Mouse (Mus musculus): ENCODE measurements around the gene Olfr1366. TPM values are rescaled to one million over a fixed set of nuclear protein-coding genes. Genes with fewer than 3 reads are reported as not detected.

Olfr1366 gene
- total RNA-seq (2015; ENCODE audit: low replicate concordance), result not detected in 2 replicates
- not detected in 2 replicates for total RNA-seq (2017; ENCODE audit: low replicate concordance)

DNA sequence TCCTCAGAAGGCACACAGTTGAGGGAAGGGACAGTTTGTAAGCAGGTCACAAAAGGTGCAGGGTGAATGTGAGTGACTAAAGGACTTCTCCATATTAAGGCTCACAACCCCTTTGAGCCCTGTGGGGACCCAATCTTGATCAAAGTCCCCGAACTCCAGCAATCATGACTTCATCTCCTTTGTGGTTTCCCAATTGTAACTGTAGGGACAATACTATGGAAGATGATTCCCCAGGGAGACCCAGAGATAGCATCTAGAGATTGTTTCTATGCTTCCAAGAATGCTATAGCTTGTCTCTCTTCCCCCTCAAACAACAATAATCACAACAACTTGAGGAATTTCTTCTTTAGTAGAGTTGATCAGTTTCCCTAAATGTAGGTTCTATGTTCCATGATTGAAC lies at the start of gene Olfr1366:
Gene Olfr1366 (minus strand): TSS at position 101 of the 400 bp plus-strand sequence.
- ATAC-seq (replicated peaks; ENCODE audit: low FRiP score, poor library complexity, severe bottlenecking), result no peak

DNA sequence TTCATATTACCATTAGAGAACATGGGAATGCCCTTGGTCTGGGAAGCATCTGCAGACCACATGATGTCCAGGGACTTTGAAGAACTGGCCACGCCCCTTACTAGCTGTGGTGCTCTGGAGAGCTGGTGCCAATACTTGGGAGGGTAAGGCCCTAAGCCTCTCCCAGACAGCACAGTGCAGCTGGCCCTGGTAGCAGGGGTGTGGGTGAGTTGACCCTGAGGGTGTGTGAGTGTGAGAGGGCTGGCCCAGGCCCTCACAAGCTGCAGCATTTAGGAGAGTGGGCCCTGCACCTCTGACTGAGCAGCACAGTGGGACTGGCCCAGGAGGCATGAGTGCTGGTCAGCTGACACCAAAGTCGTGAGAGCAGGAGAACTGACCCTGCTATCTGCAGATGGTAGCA lies 49.0 kb upstream of the Olfr1366 start:
- ATAC-seq (replicated peaks; ENCODE audit: low FRiP score, poor library complexity, severe bottlenecking), result no peak; the same call in 1 of the 2 replicates

DNA sequence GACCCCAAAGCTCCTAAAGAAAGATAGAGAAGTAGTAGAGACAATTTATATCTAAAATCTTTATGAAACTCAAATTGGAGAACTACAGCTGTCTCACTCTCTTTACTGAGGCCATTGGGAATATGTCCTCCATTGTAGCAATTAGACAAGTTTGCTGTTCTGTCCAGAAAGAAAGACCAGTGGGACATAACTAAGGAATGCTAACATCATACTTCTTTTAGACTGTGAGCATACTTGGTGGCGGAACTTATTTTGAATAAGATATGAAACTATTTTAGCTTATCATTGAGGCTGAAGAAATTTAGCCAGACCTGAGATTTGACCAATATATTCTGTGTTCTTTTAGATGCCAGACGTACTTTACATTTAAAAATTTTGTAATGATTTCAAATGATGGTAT lies 39.1 kb upstream of the Olfr1366 start, which contains the start of gene Olfr1364:
Gene Olfr1364 (minus strand): TSS at position 101 of the 400 bp plus-strand sequence.
- ATAC-seq (replicated peaks; ENCODE audit: low FRiP score, poor library complexity, severe bottlenecking), result no peak

DNA sequence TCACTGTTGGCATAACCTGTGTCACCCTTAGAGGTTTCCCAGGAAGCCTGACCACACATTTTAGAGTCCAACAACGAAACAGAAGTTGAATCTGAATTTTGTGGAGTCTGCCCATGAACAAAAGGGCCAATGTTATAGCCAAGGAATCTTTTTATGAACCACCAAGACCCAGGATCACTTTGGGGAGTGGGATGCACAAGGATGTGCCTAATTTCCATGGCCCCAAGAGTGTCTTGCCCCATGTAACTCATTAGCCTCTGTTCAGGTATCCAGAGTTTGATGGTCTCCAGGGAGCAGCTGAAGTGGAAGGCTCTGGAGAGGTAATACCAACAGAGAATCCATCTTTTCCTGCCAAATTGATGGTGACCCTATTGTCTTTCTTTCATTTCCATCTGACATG lies 17.2 kb upstream of the Olfr1366 start, which contains the start of gene Olfr1535:
Gene Olfr1535 (minus strand): TSS at position 101 of the 400 bp plus-strand sequence.
- ATAC-seq (replicated peaks; ENCODE audit: low FRiP score, poor library complexity, severe bottlenecking), result no peak

DNA sequence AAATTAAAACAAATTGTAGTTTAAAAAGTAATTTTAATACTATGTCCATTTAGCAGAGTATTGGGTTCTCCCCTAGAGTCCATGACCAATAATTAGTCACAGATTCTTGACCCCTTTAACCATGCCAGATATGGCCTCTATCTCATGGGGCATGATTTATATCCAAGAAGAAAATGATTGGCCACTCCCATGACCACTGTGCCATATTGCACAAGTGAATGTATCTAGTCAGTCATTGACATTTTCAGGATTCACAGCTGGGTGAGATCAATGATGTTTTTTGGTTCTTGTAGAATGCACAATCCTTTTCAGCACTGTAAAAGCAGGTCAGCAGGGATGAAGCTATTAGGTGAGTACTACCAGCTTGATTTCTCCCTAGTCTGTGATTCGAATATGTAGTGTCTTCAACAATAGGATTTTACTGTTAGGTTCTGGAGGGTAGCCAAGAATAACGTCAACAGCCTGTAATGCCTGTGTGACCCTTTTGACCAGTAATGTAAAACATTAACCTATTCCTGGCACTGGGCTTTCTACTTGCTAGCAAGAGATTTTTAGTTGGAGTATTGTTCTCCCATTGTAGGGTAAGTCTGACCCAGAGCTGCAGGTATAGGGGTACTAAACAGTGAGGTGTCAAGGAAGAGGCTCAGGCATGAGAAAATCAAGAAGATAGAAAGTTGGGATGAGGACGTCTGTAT lies 8.0 kb upstream of the Olfr1366 start:
- ATAC-seq (replicated peaks; ENCODE audit: low FRiP score, poor library complexity, severe bottlenecking), result no peak

- no peak for ATAC-seq (replicated peaks; ENCODE audit: low FRiP score, poor library complexity, severe bottlenecking)
These were observed 6.9 kb upstream of the Olfr1366 start for GRCm38 (mm10) chr13:21549487-21549886.

GRCm38 (mm10) chr13:21530781-21531201 lies 11.8 kb downstream of the Olfr1366 start, which contains the start of gene Zkscan8:
Zkscan8 (minus strand) TSS chr13:21531120.
- ATAC-seq (replicated peaks; ENCODE audit: low FRiP score, poor library complexity, severe bottlenecking), result peak; percentile 87

DNA sequence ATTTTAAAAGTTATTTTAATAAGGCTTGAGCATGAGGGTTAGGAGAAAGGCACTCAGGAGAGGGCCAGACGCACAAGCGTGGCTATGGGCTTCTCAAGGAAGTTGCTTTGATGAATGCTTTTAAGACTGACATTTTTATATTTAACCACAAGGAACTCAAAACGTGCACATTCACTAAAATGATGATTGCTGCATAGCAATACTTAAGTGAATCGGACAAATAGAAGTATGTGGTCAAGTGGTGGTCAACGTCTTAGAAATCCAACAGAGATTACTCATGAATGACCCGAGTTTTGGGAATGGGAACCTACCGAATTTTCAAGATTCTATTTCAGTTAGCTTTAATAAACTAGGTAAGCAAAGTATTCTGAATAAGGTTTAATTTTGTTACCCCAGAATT lies 12.5 kb downstream of the Olfr1366 start:
- ATAC-seq (replicated peaks; ENCODE audit: low FRiP score, poor library complexity, severe bottlenecking), result no peak

DNA sequence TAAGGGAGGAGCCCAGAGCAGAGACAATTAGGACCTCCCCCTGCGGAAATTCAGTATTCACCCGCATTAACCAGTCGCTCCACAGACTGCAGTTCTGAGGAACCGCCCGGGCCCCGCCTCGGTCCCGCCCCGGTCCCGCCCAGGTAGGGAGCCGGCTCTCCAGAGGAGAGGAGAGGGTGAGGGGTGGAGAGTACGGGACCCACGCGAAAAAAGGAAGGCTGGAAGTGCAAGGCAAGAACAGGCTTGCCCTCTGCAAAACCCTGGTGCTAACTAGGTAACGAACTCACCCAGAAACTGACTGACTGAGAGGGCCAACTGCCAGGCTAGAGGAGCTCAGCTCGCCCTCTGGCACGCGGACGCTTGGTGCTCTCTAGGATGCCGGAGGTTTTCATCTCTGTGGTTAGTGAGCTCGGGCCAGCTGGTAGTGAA lies 36.4 kb downstream of the Olfr1366 start:
- peak; percentile 92 for ATAC-seq (replicated peaks; ENCODE audit: low FRiP score, poor library complexity, severe bottlenecking)

DNA sequence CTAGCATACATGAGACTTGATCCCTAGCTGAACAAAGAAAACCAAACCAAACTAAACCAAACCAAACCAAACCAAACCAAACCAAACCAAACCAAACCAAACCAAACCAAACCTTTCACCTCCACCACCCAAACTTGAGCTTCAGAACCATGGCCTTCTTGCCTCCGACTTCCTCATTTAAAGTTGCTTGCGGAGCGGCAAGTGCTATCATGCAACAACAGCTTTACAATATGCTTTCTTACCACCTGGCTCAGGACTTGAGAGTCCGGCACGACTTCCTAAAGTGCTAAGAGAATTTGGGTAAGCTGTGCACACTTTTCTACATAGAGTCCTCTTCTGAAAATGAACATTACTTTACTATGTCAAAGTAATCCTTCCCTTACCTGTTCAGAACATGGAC lies 40.3 kb downstream of the Olfr1366 start:
- no peak for ATAC-seq (replicated peaks; ENCODE audit: low FRiP score, poor library complexity, severe bottlenecking)

- ATAC-seq (replicated peaks; ENCODE audit: low FRiP score, poor library complexity, severe bottlenecking), result peak; percentile 73
These were observed 41.4 kb downstream of the Olfr1366 start, which contains the start of gene Gm11273 for GRCm38 (mm10) chr13:21501182-21501581. Gm11273 (minus strand) TSS chr13:21501418.

DNA sequence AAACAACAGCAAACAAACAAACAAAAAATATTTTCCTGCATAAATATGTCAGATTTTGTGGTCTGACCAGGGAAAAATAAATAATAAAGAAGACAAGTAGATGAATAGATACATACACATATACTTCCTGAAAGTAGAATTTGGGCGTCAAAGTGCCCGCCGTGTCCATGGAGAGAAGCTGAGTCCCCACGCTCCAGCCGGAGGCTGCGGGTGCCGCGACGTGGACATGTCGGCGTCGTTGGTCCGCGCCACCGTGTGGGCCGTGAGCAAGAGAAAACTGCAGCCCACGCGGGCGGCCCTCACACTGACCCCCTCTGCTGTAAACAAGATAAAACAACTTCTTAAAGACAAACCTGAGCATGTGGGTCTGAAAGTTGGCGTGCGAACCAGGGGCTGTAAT lies 47.5 kb downstream of the Olfr1366 start, which contains the start of gene AK157302:
Gene AK157302 (plus strand): TSS at position 144 of the 400 bp plus-strand sequence.
- ATAC-seq (replicated peaks; ENCODE audit: low FRiP score, poor library complexity, severe bottlenecking), result no peak

DNA sequence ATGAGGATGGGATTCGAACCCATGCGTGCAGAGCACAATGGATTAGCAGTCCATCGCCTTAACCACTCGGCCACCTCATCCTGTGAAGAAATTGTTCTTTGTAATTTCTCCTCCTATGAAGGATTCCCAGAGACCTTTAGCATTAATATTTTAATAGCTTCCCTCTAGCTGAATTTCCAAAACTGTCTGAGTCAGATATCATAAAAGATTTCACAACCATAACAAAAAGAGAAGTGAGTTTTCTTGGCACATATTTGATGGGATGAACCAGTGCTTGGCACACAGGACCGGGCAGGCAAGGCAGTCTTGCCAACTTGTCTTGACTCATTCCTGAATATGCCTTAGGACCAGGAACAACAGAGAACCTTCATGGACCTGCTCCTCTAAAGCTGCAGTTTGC lies 49.8 kb downstream of the Olfr1366 start:
- ATAC-seq (replicated peaks; ENCODE audit: low FRiP score, poor library complexity, severe bottlenecking), result no peak

DNA sequence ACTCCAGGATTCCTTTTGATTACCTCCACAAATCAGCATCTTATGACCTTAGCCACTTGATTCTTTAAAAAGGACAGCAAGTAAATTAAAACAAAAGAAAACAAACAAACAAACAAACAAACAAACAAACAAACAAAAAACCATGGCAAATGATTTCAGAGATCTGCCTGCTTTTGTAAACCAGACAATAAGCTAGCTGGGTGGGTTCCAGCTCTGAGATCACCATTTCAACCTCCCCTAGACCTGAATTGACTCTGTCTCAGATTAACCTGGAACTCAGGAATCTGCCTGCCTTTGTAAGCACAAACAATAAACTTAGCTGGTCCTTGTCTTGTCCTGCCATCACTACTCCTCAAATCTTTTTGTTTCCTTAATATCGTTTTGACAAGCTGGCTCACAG lies 55.7 kb downstream of the Olfr1366 start:
- ATAC-seq (replicated peaks; ENCODE audit: low FRiP score, poor library complexity, severe bottlenecking), result no peak

Other genes starting within 250 kb of the Olfr1366 start
Only the 30 nearest of the 31 such genes appear.
- not detected in 2 replicates for gene Gpx6, start 230.7 kb downstream of the Olfr1366 start, total RNA-seq (2015; ENCODE audit: low replicate concordance)
- gene Gpx6, start 230.7 kb downstream of the Olfr1366 start, total RNA-seq (2017; ENCODE audit: low replicate concordance), result not detected in 2 replicates
- gene Olfr1367, start 195.9 kb downstream of the Olfr1366 start, total RNA-seq (2015; ENCODE audit: low replicate concordance), result not detected in 2 replicates
- not detected in 2 replicates for gene Olfr1367, start 195.9 kb downstream of the Olfr1366 start, total RNA-seq (2017; ENCODE audit: low replicate concordance)
- 0.84 TPM in 1 of 2 replicates, not detected in the other for gene Zscan12, start 180.0 kb downstream of the Olfr1366 start, total RNA-seq (2015; ENCODE audit: low replicate concordance)
- 0.70 and 1.4 TPM in 2 replicates for gene Zscan12, start 180.0 kb downstream of the Olfr1366 start, total RNA-seq (2017; ENCODE audit: low replicate concordance)
- gene Zkscan3, start 140.1 kb downstream of the Olfr1366 start, total RNA-seq (2015; ENCODE audit: low replicate concordance), result 16.9 and 23.6 TPM in 2 replicates
- 13.9 and 19.9 TPM in 2 replicates for gene Zkscan3, start 140.1 kb downstream of the Olfr1366 start, total RNA-seq (2017; ENCODE audit: low replicate concordance)
- gene Pgbd1, start 101.8 kb downstream of the Olfr1366 start, total RNA-seq (2015; ENCODE audit: low replicate concordance), result not detected in 2 replicates
- 1.1 TPM in 1 of 2 replicates, not detected in the other for gene Pgbd1, start 101.8 kb downstream of the Olfr1366 start, total RNA-seq (2017; ENCODE audit: low replicate concordance)
- 3.8 and 4.8 TPM in 2 replicates for gene Zscan26, start 89.1 kb downstream of the Olfr1366 start, total RNA-seq (2015; ENCODE audit: low replicate concordance)
- 1.7 and 2.2 TPM in 2 replicates for gene Zscan26, start 89.1 kb downstream of the Olfr1366 start, total RNA-seq (2017; ENCODE audit: low replicate concordance)
- 1.3 TPM in 1 of 2 replicates, not detected in the other for gene Nkapl, start 74.3 kb downstream of the Olfr1366 start, total RNA-seq (2015; ENCODE audit: low replicate concordance)
- gene Nkapl, start 74.3 kb downstream of the Olfr1366 start, total RNA-seq (2017; ENCODE audit: low replicate concordance), result not detected in 2 replicates
- not detected in 2 replicates for gene Zkscan4, start 63.9 kb downstream of the Olfr1366 start, total RNA-seq (2015; ENCODE audit: low replicate concordance)
- not detected in 2 replicates for gene Zkscan4, start 63.9 kb downstream of the Olfr1366 start, total RNA-seq (2017; ENCODE audit: low replicate concordance)
- gene Gm10065, start 63.4 kb downstream of the Olfr1366 start, total RNA-seq (2015; ENCODE audit: low replicate concordance), result not detected in 2 replicates
- gene Gm10065, start 63.4 kb downstream of the Olfr1366 start, total RNA-seq (2017; ENCODE audit: low replicate concordance), result not detected in 2 replicates
- 0.77 and 5.6 TPM in 2 replicates for gene AK157302, start 47.6 kb downstream of the Olfr1366 start, total RNA-seq (2015; ENCODE audit: low replicate concordance)
- 7.8 and 15.1 TPM in 2 replicates for gene AK157302, start 47.6 kb downstream of the Olfr1366 start, total RNA-seq (2017; ENCODE audit: low replicate concordance)
- 12.1 TPM in 1 of 2 replicates, not detected in the other for gene Gm11273, start 41.4 kb downstream of the Olfr1366 start, total RNA-seq (2015; ENCODE audit: low replicate concordance)
- gene Gm11273, start 41.4 kb downstream of the Olfr1366 start, total RNA-seq (2017; ENCODE audit: low replicate concordance), result 1.3 TPM in 1 of 2 replicates, not detected in the other
- gene Zkscan8, start 11.7 kb downstream of the Olfr1366 start, total RNA-seq (2015; ENCODE audit: low replicate concordance), result 2.1 and 5.4 TPM in 2 replicates
- 1.7 and 3.4 TPM in 2 replicates for gene Zkscan8, start 11.7 kb downstream of the Olfr1366 start, total RNA-seq (2017; ENCODE audit: low replicate concordance)
- gene Olfr1535, start 17.1 kb upstream of the Olfr1366 start, total RNA-seq (2015; ENCODE audit: low replicate concordance), result not detected in 2 replicates
- gene Olfr1535, start 17.1 kb upstream of the Olfr1366 start, total RNA-seq (2017; ENCODE audit: low replicate concordance), result 0.84 TPM in 1 of 2 replicates, not detected in the other
- gene Olfr1364, start 39.0 kb upstream of the Olfr1366 start, total RNA-seq (2015; ENCODE audit: low replicate concordance), result not detected in 2 replicates
- gene Olfr1364, start 39.0 kb upstream of the Olfr1366 start, total RNA-seq (2017; ENCODE audit: low replicate concordance), result not detected in 2 replicates
- gene Olfr1362, start 71.2 kb upstream of the Olfr1366 start, total RNA-seq (2015; ENCODE audit: low replicate concordance), result not detected in 2 replicates
- gene Olfr1362, start 71.2 kb upstream of the Olfr1366 start, total RNA-seq (2017; ENCODE audit: low replicate concordance), result not detected in 2 replicates
- gene Olfr11, start 99.7 kb upstream of the Olfr1366 start, total RNA-seq (2015; ENCODE audit: low replicate concordance), result not detected in 2 replicates
- gene Olfr11, start 99.7 kb upstream of the Olfr1366 start, total RNA-seq (2017; ENCODE audit: low replicate concordance), result not detected in 2 replicates
- gene Olfr1361, start 120.6 kb upstream of the Olfr1366 start, total RNA-seq (2015; ENCODE audit: low replicate concordance), result not detected in 2 replicates
- gene Olfr1361, start 120.6 kb upstream of the Olfr1366 start, total RNA-seq (2017; ENCODE audit: low replicate concordance), result not detected in 2 replicates
- not detected in 2 replicates for gene Olfr1360, start 134.6 kb upstream of the Olfr1366 start, total RNA-seq (2015; ENCODE audit: low replicate concordance)
- gene Olfr1360, start 134.6 kb upstream of the Olfr1366 start, total RNA-seq (2017; ENCODE audit: low replicate concordance), result not detected in 2 replicates
- not detected in 2 replicates for gene Olfr1359, start 155.3 kb upstream of the Olfr1366 start, total RNA-seq (2015; ENCODE audit: low replicate concordance)
- 0.34 and 0.42 TPM in 2 replicates for gene Olfr1359, start 155.3 kb upstream of the Olfr1366 start, total RNA-seq (2017; ENCODE audit: low replicate concordance)
- 91.5 and 110 TPM in 2 replicates for gene Hist1h2bl, start 173.3 kb upstream of the Olfr1366 start, total RNA-seq (2015; ENCODE audit: low replicate concordance)
- gene Hist1h2bl, start 173.3 kb upstream of the Olfr1366 start, total RNA-seq (2017; ENCODE audit: low replicate concordance), result 213 and 268 TPM in 2 replicates
- 6.1 TPM in 1 of 2 replicates, not detected in the other for gene Hist1h2ai, start 173.6 kb upstream of the Olfr1366 start, total RNA-seq (2015; ENCODE audit: low replicate concordance)
- 1,027 and 1,342 TPM in 2 replicates for gene Hist1h2ai, start 173.6 kb upstream of the Olfr1366 start, total RNA-seq (2017; ENCODE audit: low replicate concordance)
- gene Hist1h3h, start 174.9 kb upstream of the Olfr1366 start, total RNA-seq (2015; ENCODE audit: low replicate concordance), result 16.7 TPM in 1 of 2 replicates, not detected in the other
- 69.1 and 159 TPM in 2 replicates for gene Hist1h3h, start 174.9 kb upstream of the Olfr1366 start, total RNA-seq (2017; ENCODE audit: low replicate concordance)
- gene Hist1h2bm, start 179.2 kb upstream of the Olfr1366 start, total RNA-seq (2015; ENCODE audit: low replicate concordance), result 65.8 and 82.8 TPM in 2 replicates
- 254 and 277 TPM in 2 replicates for gene Hist1h2bm, start 179.2 kb upstream of the Olfr1366 start, total RNA-seq (2017; ENCODE audit: low replicate concordance)
- gene Hist1h4j, start 192.3 kb upstream of the Olfr1366 start, total RNA-seq (2015; ENCODE audit: low replicate concordance), result not detected in 2 replicates
- gene Hist1h4j, start 192.3 kb upstream of the Olfr1366 start, total RNA-seq (2017; ENCODE audit: low replicate concordance), result 148 and 152 TPM in 2 replicates
- 10.4 and 16.9 TPM in 2 replicates for gene Hist1h4k, start 207.7 kb upstream of the Olfr1366 start, total RNA-seq (2015; ENCODE audit: low replicate concordance)
- 714 and 903 TPM in 2 replicates for gene Hist1h4k, start 207.7 kb upstream of the Olfr1366 start, total RNA-seq (2017; ENCODE audit: low replicate concordance)
- 39.2 and 75.4 TPM in 2 replicates for gene Hist1h2ak, start 211.0 kb upstream of the Olfr1366 start, total RNA-seq (2015; ENCODE audit: low replicate concordance)
- 730 and 899 TPM in 2 replicates for gene Hist1h2ak, start 211.0 kb upstream of the Olfr1366 start, total RNA-seq (2017; ENCODE audit: low replicate concordance)
- gene Hist1h2bn, start 211.3 kb upstream of the Olfr1366 start, total RNA-seq (2015; ENCODE audit: low replicate concordance), result 229 and 365 TPM in 2 replicates
- gene Hist1h2bn, start 211.3 kb upstream of the Olfr1366 start, total RNA-seq (2017; ENCODE audit: low replicate concordance), result 952 and 1,236 TPM in 2 replicates
- 491 and 530 TPM in 2 replicates for gene Hist1h1b, start 237.8 kb upstream of the Olfr1366 start, total RNA-seq (2015; ENCODE audit: low replicate concordance)
- gene Hist1h1b, start 237.8 kb upstream of the Olfr1366 start, total RNA-seq (2017; ENCODE audit: low replicate concordance), result 1,333 and 2,653 TPM in 2 replicates
- 143 and 204 TPM in 2 replicates for gene Hist1h3i, start 240.6 kb upstream of the Olfr1366 start, total RNA-seq (2015; ENCODE audit: low replicate concordance)
- gene Hist1h3i, start 240.6 kb upstream of the Olfr1366 start, total RNA-seq (2017; ENCODE audit: low replicate concordance), result 142 and 186 TPM in 2 replicates
- gene Hist1h2an, start 244.4 kb upstream of the Olfr1366 start, total RNA-seq (2015; ENCODE audit: low replicate concordance), result not detected in 2 replicates
- gene Hist1h2an, start 244.4 kb upstream of the Olfr1366 start, total RNA-seq (2017; ENCODE audit: low replicate concordance), result 456 and 497 TPM in 2 replicates